Mouse (Mus musculus) neural tube, embryonic 10.5 days (tissue): ENCODE results near the gene Homer1.

Experiments used
- DNase-seq: peaks from one replicate; pipeline ENCODE4 v3.0.0-alpha.2; 2017; ENCODE audit warnings: low spot score; ENCODE audit errors: extremely low spot score

The Homer1 gene

GRCm38 (mm10) chr13:93389242-93389625 lies 89.8 kb downstream of the Homer1 start:
- no peak for DNase-seq

GRCm38 (mm10) chr13:93399710-93400216 lies 100.3 kb downstream of the Homer1 start:
- DNase-seq, result no peak

- DNase-seq, result no peak
Observed at GRCm38 (mm10) chr13:93401947-93402346, 102.5 kb downstream of the Homer1 start.

GRCm38 (mm10) chr13:93406855-93407254 lies 107.4 kb downstream of the Homer1 start:
- DNase-seq, result no peak

- no peak for DNase-seq
Observed at GRCm38 (mm10) chr13:93410343-93410742, 110.9 kb downstream of the Homer1 start.

- no peak for DNase-seq
Observed at GRCm38 (mm10) chr13:93415055-93415454, 115.6 kb downstream of the Homer1 start.

GRCm38 (mm10) chr13:93418292-93418691 lies 118.9 kb downstream of the Homer1 start:
- no peak for DNase-seq

GRCm38 (mm10) chr13:93419779-93420178 lies 120.3 kb downstream of the Homer1 start:
- DNase-seq, result no peak

GRCm38 (mm10) chr13:93423224-93423623 lies 123.8 kb downstream of the Homer1 start:
- DNase-seq, result no peak

- DNase-seq, result no peak
Observed at GRCm38 (mm10) chr13:93427920-93428876, 128.8 kb downstream of the Homer1 start.

GRCm38 (mm10) chr13:93429205-93429604 lies 129.8 kb downstream of the Homer1 start:
- DNase-seq, result no peak

GRCm38 (mm10) chr13:93440167-93440566 lies 140.7 kb downstream of the Homer1 start:
- DNase-seq, result no peak

GRCm38 (mm10) chr13:93453275-93453674 lies 153.8 kb downstream of the Homer1 start:
- DNase-seq, result no peak
